Comparison of ENCODE assay signal across 21 mouse cellular contexts in genomic region chr4:42904966-42905365, GRCm38 (mm10). TPM values are rescaled to one million over a fixed set of nuclear protein-coding genes. Genes with fewer than 3 reads are reported as not detected.
A peak's percentile ranks its signal among the peaks of the same experiment; 100 is the strongest.
DNase-seq lines count a peak whose midpoint lies in the region; ATAC-seq lines count a peak whose summit lies in the region.
"Had no signal": no experiment of that assay in that cellular context is flagged by ENCODE, and none has a peak within 500 bp of the region (broad histone marks: within the 10 kb centered on the region; RNA-seq: fewer than 3 reads in every experiment).

No protein-coding gene starts in this region.

- no peak overlapping the region for H3K4me2 ChIP-seq in intestine, embryonic 14.5 days (ENCODE audit: low read length)
- no peak overlapping the region for H3K4me2 ChIP-seq in intestine, embryonic 16.5 days (ENCODE audit: low read depth, low read length)
- no peak overlapping the region for H3K4me2 ChIP-seq in midbrain, embryonic 13.5 days (replicated peaks)
- H3K4me2 ChIP-seq: embryonic facial prominence, embryonic 12.5 days; forebrain, embryonic 12.5 days; heart, embryonic 13.5 days; hindbrain, embryonic 15.5 days had no signal

- no peaks in the 10 kb centered on the region for H3K36me3 ChIP-seq in intestine, embryonic 14.5 days (ENCODE audit: control insufficient read depth, insufficient read depth, low read length)
- H3K36me3 ChIP-seq in intestine, embryonic 16.5 days (ENCODE audit: control insufficient read depth, insufficient read depth, low read length) = no peaks in the 10 kb centered on the region
- H3K36me3 ChIP-seq in midbrain, embryonic 13.5 days = no peaks in the 10 kb centered on the region
- H3K36me3 ChIP-seq: embryonic facial prominence, embryonic 12.5 days; forebrain, embryonic 12.5 days; heart, embryonic 13.5 days; hindbrain, embryonic 15.5 days had no signal

- ATAC-seq in intestine, embryonic 14.5 days (replicated peaks; ENCODE audit: low FRiP score, low TSS enrichment, low read depth) = no peak
- ATAC-seq in intestine, embryonic 16.5 days = no peak
- ATAC-seq in midbrain, embryonic 13.5 days = no peak
- ATAC-seq in frontal cortex, adult (ENCODE audit: low TSS enrichment) = no peak

- no peaks in the 10 kb centered on the region for H3K9me3 ChIP-seq in intestine, embryonic 14.5 days (ENCODE audit: control insufficient read depth, low read length)
- no peaks in the 10 kb centered on the region for H3K9me3 ChIP-seq in intestine, embryonic 16.5 days (ENCODE audit: control insufficient read depth, low read length)
- H3K9me3 ChIP-seq in midbrain, embryonic 13.5 days = no peaks in the 10 kb centered on the region
- H3K9me3 ChIP-seq: embryonic facial prominence, embryonic 12.5 days; forebrain, embryonic 12.5 days; heart, embryonic 13.5 days; hindbrain, embryonic 15.5 days had no signal

- DNase-seq in intestine, embryonic 14.5 days (ENCODE audit: low spot score) = peak; percentile 36
- peak; percentile 11 for DNase-seq in testis, postnatal 10 days (ENCODE audit: low spot score)
- no peak for DNase-seq in testis, postnatal 14 days (ENCODE audit: low spot score)
- no peak for DNase-seq in T-cell, adult 2 months (ENCODE audit: low spot score)
- DNase-seq: adrenal gland, adult 8-10 months; adrenal gland, postnatal 36 days; cerebellum, adult 11-12 months; cerebellum, adult 9-10 months; cerebellum, postnatal 25 days; gastrocnemius, postnatal 10 days; heart, postnatal 36 days had no signal

- no peak overlapping the region for H3K27ac ChIP-seq in intestine, embryonic 14.5 days (ENCODE audit: low read depth)
- H3K27ac ChIP-seq in intestine, embryonic 16.5 days (ENCODE audit: low read length) = no peak overlapping the region
- peak overlapping the region; percentile 31; the same call in 1 of the 2 replicates for H3K27ac ChIP-seq in midbrain, embryonic 13.5 days
- H3K27ac ChIP-seq: embryonic facial prominence, embryonic 12.5 days; forebrain, embryonic 12.5 days; heart, embryonic 13.5 days; hindbrain, embryonic 15.5 days had no signal

- H3K27me3 ChIP-seq in intestine, embryonic 14.5 days (replicated peaks; ENCODE audit: control insufficient read depth, insufficient read depth, low read length) = no peaks in the 10 kb centered on the region
- no peaks in the 10 kb centered on the region for H3K27me3 ChIP-seq in intestine, embryonic 16.5 days (replicated peaks; ENCODE audit: control insufficient read depth, insufficient read depth, low read length)
- no peaks in the 10 kb centered on the region for H3K27me3 ChIP-seq in midbrain, embryonic 13.5 days
- H3K27me3 ChIP-seq: embryonic facial prominence, embryonic 12.5 days; hindbrain, embryonic 15.5 days had no signal

- 83% methylated on average over 6 of the region's 6 CpGs for WGBS in intestine, embryonic 14.5 days
- WGBS in intestine, embryonic 16.5 days = 82% methylated on average over 6 of the region's 6 CpGs
- WGBS in midbrain, embryonic 13.5 days = 35% methylated on average over 6 of the region's 6 CpGs

- no peak overlapping the region for H3K9ac ChIP-seq in intestine, embryonic 14.5 days (ENCODE audit: low read length)
- no peak overlapping the region for H3K9ac ChIP-seq in intestine, embryonic 16.5 days (ENCODE audit: low read depth, low read length)
- no peak overlapping the region for H3K9ac ChIP-seq in midbrain, embryonic 13.5 days (replicated peaks)
- H3K9ac ChIP-seq: embryonic facial prominence, embryonic 12.5 days; forebrain, embryonic 12.5 days; heart, embryonic 13.5 days; hindbrain, embryonic 15.5 days had no signal

- H3K4me1 ChIP-seq in intestine, embryonic 14.5 days (replicated peaks; ENCODE audit: control insufficient read depth, insufficient read depth, low read length) = no peaks in the 10 kb centered on the region
- no peaks in the 10 kb centered on the region for H3K4me1 ChIP-seq in intestine, embryonic 16.5 days (ENCODE audit: control insufficient read depth, insufficient read depth, low read length)
- peaks cover 8% of the 10 kb centered on the region for H3K4me1 ChIP-seq in midbrain, embryonic 13.5 days (replicated peaks)
- H3K4me1 ChIP-seq: embryonic facial prominence, embryonic 12.5 days; heart, embryonic 13.5 days; hindbrain, embryonic 15.5 days had no signal

- H3K4me3 ChIP-seq in intestine, embryonic 14.5 days (ENCODE audit: low read depth, low read length) = no peak overlapping the region
- no peak overlapping the region for H3K4me3 ChIP-seq in intestine, embryonic 16.5 days (ENCODE audit: low read length)
- no peak overlapping the region for H3K4me3 ChIP-seq in midbrain, embryonic 13.5 days (replicated peaks)
- H3K4me3 ChIP-seq: embryonic facial prominence, embryonic 12.5 days; forebrain, embryonic 12.5 days; heart, embryonic 13.5 days; hindbrain, embryonic 15.5 days had no signal

RNA-seq across cellular contexts. Expression of gene Phf24, which starts 11.5 kb away (rescaled TPM):
- polyA plus RNA-seq in intestine, embryonic 14.5 days (2014; fragmentation: Nextera tagmentation; extraction: Ambion mirVana) = 1.6 and 1.9 TPM in 2 replicates
- polyA plus RNA-seq in intestine, embryonic 16.5 days (2015; fragmentation: Nextera tagmentation; extraction: Ambion mirVana) = 0.73 and 0.83 TPM in 2 replicates
- polyA plus RNA-seq in midbrain, embryonic 13.5 days (2015; fragmentation: Nextera tagmentation; extraction: Ambion mirVana) = 14.8 and 15.2 TPM in 2 replicates

RNA-seq across cellular contexts. Expression of gene Fam205c, which starts 30.9 kb away (rescaled TPM):
- polyA plus RNA-seq in intestine, embryonic 14.5 days (2014; fragmentation: Nextera tagmentation; extraction: Ambion mirVana) = 0.43 and 0.81 TPM in 2 replicates
- polyA plus RNA-seq in intestine, embryonic 16.5 days (2015; fragmentation: Nextera tagmentation; extraction: Ambion mirVana) = 0.18 and 0.37 TPM in 2 replicates
- 1.2 and 1.7 TPM in 2 replicates for polyA plus RNA-seq in midbrain, embryonic 13.5 days (2015; fragmentation: Nextera tagmentation; extraction: Ambion mirVana)
- polyA plus RNA-seq: cortical plate, adult 2 months had no signal

RNA-seq across cellular contexts. Expression of gene Dnajb5, which starts 44.6 kb away (rescaled TPM):
- 7.3 and 7.4 TPM in 2 replicates for polyA plus RNA-seq in intestine, embryonic 14.5 days (2014; fragmentation: Nextera tagmentation; extraction: Ambion mirVana)
- polyA plus RNA-seq in intestine, embryonic 16.5 days (2015; fragmentation: Nextera tagmentation; extraction: Ambion mirVana) = 7.2 and 8.4 TPM in 2 replicates
- polyA plus RNA-seq in midbrain, embryonic 13.5 days (2015; fragmentation: Nextera tagmentation; extraction: Ambion mirVana) = 45.9 and 58.2 TPM in 2 replicates

RNA-seq across cellular contexts. Expression of gene Gm12394, which starts 48.4 kb away (rescaled TPM):
- 0.14 TPM in 1 of 2 replicates, not detected in the other for polyA plus RNA-seq in intestine, embryonic 14.5 days (2014; fragmentation: Nextera tagmentation; extraction: Ambion mirVana)
- polyA plus RNA-seq in intestine, embryonic 16.5 days (2015; fragmentation: Nextera tagmentation; extraction: Ambion mirVana) = 0.06 and 0.13 TPM in 2 replicates
- 0.35 and 0.43 TPM in 2 replicates for polyA plus RNA-seq in midbrain, embryonic 13.5 days (2015; fragmentation: Nextera tagmentation; extraction: Ambion mirVana)

RNA-seq across cellular contexts. Expression of gene Fam205a1, which starts 51.3 kb away (rescaled TPM):
- not detected in 2 replicates for polyA plus RNA-seq in intestine, embryonic 14.5 days (2014; fragmentation: Nextera tagmentation; extraction: Ambion mirVana)
- not detected in 2 replicates for polyA plus RNA-seq in intestine, embryonic 16.5 days (2015; fragmentation: Nextera tagmentation; extraction: Ambion mirVana)
- 0.08 TPM in 1 of 2 replicates, not detected in the other for polyA plus RNA-seq in midbrain, embryonic 13.5 days (2015; fragmentation: Nextera tagmentation; extraction: Ambion mirVana)
- polyA plus RNA-seq: forebrain, embryonic 12.5 days; heart, postnatal 0 days; hindbrain, embryonic 11.5 days had no signal

Comparison
In these comparisons a context has a peak if more than half of its experiments do, and no peak if none do; other contexts are left out.
1. DNase-seq: peak in intestine, embryonic 14.5 days (single experiment) and testis, postnatal 10 days (single experiment); none in testis, postnatal 14 days (single experiment) and T-cell, adult 2 months (single experiment).